Mouse (Mus musculus) spleen, embryonic (tissue): ENCODE results near the gene Olfr1221.
"Not testable (repeated sequence)": the region's sequence is repeated elsewhere in the genome, so short reads cannot be mapped to it uniquely, and the experiment has no call there.

ENCODE experiments used
- CTCF ChIA-PET: fragments of 350-600 bp; sonication (Branson Sonifier 250); formaldehyde crosslinking; loops from one replicate; lab custom pipeline; 2022; lab: Charles Lee

Olfr1221 gene

GRCm38 (mm10) chr2:89117183-89117582 is at the start of gene Olfr1221:
Gene Olfr1221 (minus strand): TSS chr2:89117283.
- CTCF ChIA-PET: no interaction called here

- CTCF ChIA-PET: not testable (repeated sequence)
These were observed 47.6 kb upstream of the Olfr1221 start for GRCm38 (mm10) chr2:89164711-89165110.

- CTCF ChIA-PET: not testable (repeated sequence)
These were observed 46.9 kb upstream of the Olfr1221 start, which contains the start of gene Olfr1224-ps1 for GRCm38 (mm10) chr2:89163991-89164390. Gene Olfr1224-ps1 (minus strand): TSS chr2:89164091.

DNA sequence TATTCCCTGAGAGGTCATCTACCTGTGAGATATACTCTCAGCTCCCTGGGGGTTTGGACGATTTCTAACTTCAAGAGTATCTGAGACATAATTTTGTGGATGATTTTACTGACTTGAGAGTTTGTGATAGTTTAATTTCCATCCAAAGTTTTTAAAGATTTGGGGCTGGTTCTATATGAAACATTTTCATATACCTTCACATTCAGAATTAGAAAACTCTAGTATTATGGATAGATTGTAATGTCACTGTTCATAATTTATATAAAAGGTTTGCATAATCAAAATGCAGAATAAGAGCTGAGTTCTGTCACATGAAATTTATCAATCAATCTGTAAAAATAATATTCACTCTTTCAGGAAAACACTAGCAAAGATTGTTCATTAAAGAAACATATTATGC is 34.4 kb upstream of the Olfr1221 start, which contains the start of gene Olfr1223:
TSS of gene Olfr1223 (minus strand) at position 101 of the 400 bp plus-strand sequence.
- CTCF ChIA-PET: no interaction called here

DNA sequence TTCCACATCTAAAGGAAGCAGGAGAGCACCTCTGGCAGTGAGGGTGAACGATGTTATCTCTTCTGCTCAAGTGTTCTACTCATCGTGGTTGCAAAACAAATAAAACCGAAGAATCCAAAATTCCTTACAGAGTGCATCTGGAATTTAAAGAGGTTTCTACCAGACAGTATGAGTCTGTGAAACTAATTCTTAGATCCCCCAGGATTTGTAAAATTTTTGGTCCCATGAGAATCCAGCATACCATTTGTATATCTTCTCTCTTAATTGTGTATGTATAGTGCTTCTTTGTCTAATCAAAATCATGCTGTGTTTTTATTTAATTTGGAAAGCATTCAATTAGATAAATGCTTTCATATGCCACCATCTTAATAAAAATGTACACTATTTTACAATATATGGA is 15.9 kb upstream of the Olfr1221 start, which contains the start of gene Olfr1222:
TSS of gene Olfr1222 (minus strand) at position 101 of the 400 bp plus-strand sequence.
- CTCF ChIA-PET: no interaction called here

- CTCF ChIA-PET: no interaction called here
These were observed 10.3 kb downstream of the Olfr1221 start, which contains the start of gene Olfr1220 for GRCm38 (mm10) chr2:89106735-89107134. Gene Olfr1220 (minus strand): TSS chr2:89106835.

GRCm38 (mm10) chr2:89105651-89106050 is 11.4 kb downstream of the Olfr1221 start:
- CTCF ChIA-PET: no interaction called here

DNA sequence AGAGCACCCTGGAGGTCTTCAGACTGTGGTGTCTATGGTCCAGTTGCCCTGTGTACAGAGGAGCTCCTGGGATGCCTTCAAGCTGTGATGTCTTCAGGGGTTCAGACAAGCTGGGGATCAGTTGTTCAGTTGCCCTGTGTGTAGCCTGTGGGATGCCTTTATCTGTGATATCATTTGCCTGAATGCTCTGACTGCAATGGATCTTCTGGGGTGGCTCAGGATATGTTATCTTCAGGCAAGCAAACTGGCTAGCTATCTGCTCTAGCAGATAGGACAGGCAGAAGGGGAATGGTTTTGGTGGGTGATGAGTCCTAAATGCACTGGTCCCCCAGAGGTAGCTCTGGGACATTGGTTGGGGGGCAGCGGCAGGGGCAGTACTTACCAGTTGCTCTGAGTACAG is 23.2 kb downstream of the Olfr1221 start:
- CTCF ChIA-PET: no interaction called here

- CTCF ChIA-PET: no interaction called here
These were observed 33.7 kb downstream of the Olfr1221 start, which contains the start of gene Olfr1219 for GRCm38 (mm10) chr2:89083413-89083812. Gene Olfr1219 (minus strand): TSS chr2:89083513.

- CTCF ChIA-PET: no interaction called here
These were observed 35.6 kb downstream of the Olfr1221 start for GRCm38 (mm10) chr2:89081487-89081886.

DNA sequence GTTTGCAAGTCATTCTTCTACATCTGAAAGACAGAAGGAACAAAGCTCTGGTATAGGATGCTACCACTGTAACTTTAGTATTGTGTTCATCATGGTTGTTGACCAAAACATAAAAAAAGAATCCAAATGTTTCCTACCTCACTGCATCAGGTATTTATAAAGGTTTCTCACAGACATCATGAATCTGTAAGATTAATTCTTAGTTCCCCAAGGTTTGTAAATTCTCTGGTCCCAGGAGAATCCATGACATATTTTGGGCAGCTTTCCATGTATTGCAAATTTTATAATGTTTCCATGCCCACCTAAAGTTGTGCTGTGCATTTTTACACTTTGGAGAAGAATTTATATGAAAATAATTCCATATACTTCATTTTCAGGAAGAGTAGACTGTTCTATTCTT is 56.0 kb downstream of the Olfr1221 start, which contains the start of gene Olfr1218:
TSS of gene Olfr1218 (minus strand) at position 101 of the 400 bp plus-strand sequence.
- CTCF ChIA-PET: no interaction called here
